Mouse (Mus musculus) midbrain, embryonic 14.5 days (tissue): ENCODE measurements at regions not wholly inside any gene's neighbourhood (a gene's known extent, or its start where the extent isn't known, plus 50 kb on each side); places are given as distances from the start of the nearest gene placed in this dataset.
A peak's percentile ranks its signal among the peaks of the same experiment; 100 is the strongest.

Source experiments
- ATAC-seq: fragments of 200-750 bp; cut with Nextera tagmentation; 2 replicates; pipeline ENCODE4 v1.8.0; 2017; ENCODE audit warnings: moderate number of reproducible peaks, moderate library complexity; ENCODE audit not compliant: low FRiP score, low TSS enrichment
- DNase-seq: peaks from one replicate; pipeline ENCODE4 v3.0.0-alpha.2; 2015
- H3K27ac ChIP-seq: fragments of 300-500 bp; sonication (generic); replicated peaks from 2 replicates; pipeline ENCODE4 v1.5.1; 2014; ENCODE audit warnings: mild to moderate bottlenecking, low read depth, low read length, moderate library complexity
- H3K27me3 ChIP-seq: fragments of 300-500 bp; sonication (generic); 2 replicates; pipeline ENCODE4 v1.6.1; 2014; ENCODE audit warnings: low read length, control low read depth, mixed read lengths; ENCODE audit not compliant: control insufficient read depth, insufficient read depth
- H3K36me3 ChIP-seq: fragments of 300-500 bp; sonication (generic); 2 replicates; pipeline ENCODE4 v1.6.1; 2014; ENCODE audit warnings: low read length, control low read depth; ENCODE audit not compliant: control insufficient read depth, insufficient read depth
- H3K4me1 ChIP-seq: fragments of 300-500 bp; sonication (generic); 2 replicates; pipeline ENCODE4 v1.6.1; 2014; ENCODE audit warnings: mild to moderate bottlenecking, antibody characterized with exemption, low read length, control low read depth; ENCODE audit not compliant: control insufficient read depth, insufficient read depth
- H3K4me2 ChIP-seq: fragments of 300-500 bp; sonication (generic); 2 replicates; pipeline ENCODE4 v1.6.1; 2014; ENCODE audit warnings: mild to moderate bottlenecking, low read length, moderate library complexity
- H3K4me3 ChIP-seq: fragments of 300-500 bp; sonication (generic); replicated peaks from 2 replicates; pipeline ENCODE4 v1.5.1; 2014; ENCODE audit warnings: low read depth, low read length
- H3K9ac ChIP-seq: fragments of 300-500 bp; sonication (generic); replicated peaks from 2 replicates; pipeline ENCODE4 v1.6.1; 2014; ENCODE audit warnings: mild to moderate bottlenecking, low read length, moderate library complexity
- H3K9me3 ChIP-seq: fragments of 300-500 bp; sonication (generic); 2 replicates; pipeline ENCODE4 v1.6.1; 2016; ENCODE audit warnings: low read length, control low read depth, mixed read lengths; ENCODE audit not compliant: control insufficient read depth
- WGBS: fragments of 180-500 bp; shearing (Covaris S2); extraction: QIAGEN DNeasy Blood & Tissue Kit; methylation state at CpG from one replicate; pipeline ENCODE4 v1.1.7; 2014; 5-methylcytosine and 5-hydroxymethylcytosine counted together

DNA sequence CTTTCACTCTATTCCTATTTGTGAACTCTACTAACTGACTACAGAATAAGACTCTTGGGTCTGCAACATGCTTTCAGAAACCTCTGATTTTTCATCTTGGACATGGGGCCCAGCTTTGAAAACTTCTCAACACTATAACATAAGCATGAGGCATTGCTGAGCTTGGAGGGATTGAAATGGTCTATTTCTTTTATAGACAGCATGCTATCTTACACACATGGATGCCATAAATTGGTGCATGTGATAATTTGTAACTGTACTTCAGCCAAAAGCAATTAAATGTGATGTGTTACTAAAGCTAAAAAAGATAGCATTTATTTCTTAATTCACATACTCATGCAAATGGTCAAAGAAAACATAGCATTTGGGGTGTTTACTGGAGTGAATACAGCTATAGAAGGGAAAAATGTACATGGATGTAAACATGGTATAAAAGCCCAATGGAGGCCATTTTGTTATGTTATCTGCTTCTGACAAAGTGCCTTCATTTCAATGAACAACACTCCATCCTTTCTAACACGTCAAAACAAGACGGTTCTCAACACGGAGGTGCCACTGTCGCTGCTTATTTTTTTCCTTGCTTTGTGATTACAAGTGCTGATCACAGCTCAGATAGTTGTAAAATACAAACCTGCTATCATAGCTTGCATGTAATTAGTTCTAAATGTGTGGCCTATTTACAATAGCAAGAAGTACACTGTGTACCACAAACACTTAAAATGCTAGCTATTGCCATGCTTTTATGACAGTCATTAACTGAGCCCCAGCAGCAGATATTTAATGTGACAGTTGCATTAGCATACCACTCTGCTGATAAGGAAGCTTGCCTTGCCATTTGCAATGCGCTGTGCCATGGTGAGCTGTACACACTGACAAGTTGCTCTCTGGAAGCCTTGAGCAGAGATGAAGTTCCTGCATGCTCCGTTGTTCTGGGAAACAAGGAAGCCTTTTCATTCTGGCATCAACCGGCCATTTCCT, 267.9 kb upstream of the Veph1 start:
- H3K27ac ChIP-seq: no peak overlapping the region
- H3K4me3 ChIP-seq: no peak overlapping the region
- no peak for ATAC-seq
- DNase-seq: peak; percentile 15
- no peaks in the 10 kb centered on the region for H3K36me3 ChIP-seq
- H3K4me2 ChIP-seq: no peak overlapping the region
- H3K27me3 ChIP-seq: no peaks in the 10 kb centered on the region
- H3K4me1 ChIP-seq: no peaks in the 10 kb centered on the region
- H3K9me3 ChIP-seq: 0 out of 2 replicates have a peak, but pooled peaks cover 8% of the 10 kb centered on the region
- WGBS: 78% methylated on average over 7 of the region's 7 CpGs
- no peak overlapping the region for H3K9ac ChIP-seq

- Histone ChIP-seq H3K4me1 (no peaks in the 10 kb centered on the region), H3K4me2 (no peak overlapping the region), H3K27me3 (no peaks in the 10 kb centered on the region), H3K4me3 (no peak overlapping the region), H3K9me3 (0 out of 2 replicates have a peak, but pooled peaks cover 5% of the 10 kb centered on the region), H3K9ac (no peak overlapping the region), H3K36me3 (no peaks in the 10 kb centered on the region), H3K27ac (no peak overlapping the region)
- ATAC-seq: no peak
- WGBS: 84% methylated on average over 2 of the region's 2 CpGs
- DNase-seq: no peak
Measured at GRCm38 (mm10) chr3:66563329-66563728, 266.7 kb upstream of the Veph1 start.

GRCm38 (mm10) chr3:66555538-66555937, 258.9 kb upstream of the Veph1 start:
- no peaks in the 10 kb centered on the region for H3K9me3 ChIP-seq
- ATAC-seq (no peak), DNase-seq (no peak)

GRCm38 (mm10) chr3:66550920-66551319, 254.3 kb upstream of the Veph1 start:
- no peaks in the 10 kb centered on the region for H3K27me3 ChIP-seq

More at GRCm38 (mm10) chr3:66555538-66555937, 258.9 kb upstream of the Veph1 start:
- no peak overlapping the region for H3K4me3 ChIP-seq
- H3K4me2 ChIP-seq: no peak overlapping the region
- H3K27me3 ChIP-seq: no peaks in the 10 kb centered on the region
- WGBS: 95% methylated on average over 1 of the region's 1 CpGs
- H3K27ac ChIP-seq: no peak overlapping the region
- no peaks in the 10 kb centered on the region for H3K4me1 ChIP-seq
- no peaks in the 10 kb centered on the region for H3K36me3 ChIP-seq
- no peak overlapping the region for H3K9ac ChIP-seq

GRCm38 (mm10) chr3:66546576-66546975, 249.9 kb upstream of the Veph1 start:
- ATAC-seq (no peak), DNase-seq (no peak)
- Histone ChIP-seq H3K27me3 (no peaks in the 10 kb centered on the region), H3K4me3 (no peak overlapping the region), H3K36me3 (no peaks in the 10 kb centered on the region), H3K4me2 (no peak overlapping the region), H3K4me1 (no peaks in the 10 kb centered on the region), H3K9ac (no peak overlapping the region), H3K27ac (no peak overlapping the region), H3K9me3 (peaks cover 4% of the 10 kb centered on the region; the same call in 1 of the 2 replicates)
- 91% methylated on average over 4 of the region's 4 CpGs for WGBS

More at GRCm38 (mm10) chr3:66550920-66551319, 254.3 kb upstream of the Veph1 start:
- Histone ChIP-seq H3K9me3 (no peaks in the 10 kb centered on the region), H3K4me1 (no peaks in the 10 kb centered on the region), H3K36me3 (no peaks in the 10 kb centered on the region), H3K4me3 (no peak overlapping the region), H3K4me2 (no peak overlapping the region), H3K9ac (no peak overlapping the region), H3K27ac (no peak overlapping the region)
- ATAC-seq (no peak), DNase-seq (no peak)

DNA sequence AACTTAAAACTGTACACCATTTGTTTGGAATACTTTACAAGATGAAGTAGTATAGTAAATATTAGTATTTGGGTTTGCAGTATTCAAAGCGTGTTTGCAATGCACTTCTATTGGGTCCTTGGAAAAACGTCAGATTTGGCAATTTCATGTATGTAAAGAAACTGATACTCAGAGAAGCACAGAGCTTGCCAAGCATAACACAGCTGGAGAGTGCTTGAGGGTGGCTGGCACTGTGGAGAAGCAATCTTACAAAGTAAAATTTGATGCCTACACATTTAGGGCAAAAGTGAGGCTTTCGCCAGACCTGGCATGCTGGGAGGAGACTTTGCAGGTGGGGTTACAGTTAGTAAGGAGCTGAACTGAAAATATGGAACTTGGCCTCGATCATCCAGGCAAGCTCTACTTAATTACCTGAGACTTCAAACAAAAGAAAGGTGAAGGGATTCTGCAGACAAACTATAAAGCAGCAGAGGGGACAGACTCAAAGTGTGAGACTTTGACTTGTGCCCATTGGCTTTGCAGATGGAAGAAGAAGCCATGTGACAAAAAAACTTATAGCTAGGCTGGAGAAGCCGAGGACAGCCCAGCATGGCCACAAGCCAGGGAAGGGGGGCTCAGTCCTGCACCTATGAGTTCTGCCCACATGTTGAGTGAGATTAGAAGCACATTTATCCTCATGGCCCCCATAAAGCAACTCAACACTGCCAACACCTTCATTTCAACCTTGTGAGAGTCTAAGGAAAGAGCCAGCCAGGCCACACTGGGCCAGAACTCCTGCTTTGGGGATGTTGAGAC, 247.7 kb upstream of the Veph1 start:
- no peak for DNase-seq
- H3K27ac ChIP-seq: no peak overlapping the region
- peaks cover 4% of the 10 kb centered on the region; the same call in 1 of the 2 replicates for H3K9me3 ChIP-seq
- no peak overlapping the region for H3K4me3 ChIP-seq
- H3K36me3 ChIP-seq: no peaks in the 10 kb centered on the region
- ATAC-seq: no peak
- 90% methylated on average over 5 of the region's 5 CpGs for WGBS
- peaks cover 2% of the 10 kb centered on the region; the same call in 1 of the 2 replicates for H3K4me1 ChIP-seq
- H3K4me2 ChIP-seq: no peak overlapping the region
- no peak overlapping the region for H3K9ac ChIP-seq
- H3K27me3 ChIP-seq: no peaks in the 10 kb centered on the region

DNA sequence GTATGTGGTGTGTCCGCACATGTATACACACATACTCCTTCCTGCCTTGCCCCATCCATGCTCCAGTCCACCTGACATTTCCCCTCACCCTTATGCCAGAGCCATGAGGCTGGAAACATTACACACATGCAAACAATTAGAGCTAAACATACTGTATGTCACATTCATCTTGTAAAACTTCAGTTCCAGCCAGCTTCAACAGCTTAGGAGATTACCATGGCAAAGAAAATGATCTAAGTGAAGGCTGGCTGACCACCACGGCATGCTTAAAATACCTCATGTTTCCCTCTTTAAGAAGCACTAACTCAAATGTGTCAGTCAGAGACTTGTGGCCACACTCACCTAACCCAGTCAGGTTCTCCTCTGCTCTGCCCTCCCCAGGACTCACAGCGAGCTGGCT, 246.2 kb upstream of the Veph1 start:
- Histone ChIP-seq H3K9me3 (peaks cover 4% of the 10 kb centered on the region; the same call in 1 of the 2 replicates), H3K4me3 (no peak overlapping the region), H3K4me1 (peaks cover 10% of the 10 kb centered on the region), H3K9ac (no peak overlapping the region), H3K36me3 (no peaks in the 10 kb centered on the region), H3K27me3 (no peaks in the 10 kb centered on the region), H3K4me2 (no peak overlapping the region), H3K27ac (no peak overlapping the region)
- ATAC-seq (no peak), DNase-seq (no peak)
- 91% methylated on average over 3 of the region's 3 CpGs for WGBS

DNA sequence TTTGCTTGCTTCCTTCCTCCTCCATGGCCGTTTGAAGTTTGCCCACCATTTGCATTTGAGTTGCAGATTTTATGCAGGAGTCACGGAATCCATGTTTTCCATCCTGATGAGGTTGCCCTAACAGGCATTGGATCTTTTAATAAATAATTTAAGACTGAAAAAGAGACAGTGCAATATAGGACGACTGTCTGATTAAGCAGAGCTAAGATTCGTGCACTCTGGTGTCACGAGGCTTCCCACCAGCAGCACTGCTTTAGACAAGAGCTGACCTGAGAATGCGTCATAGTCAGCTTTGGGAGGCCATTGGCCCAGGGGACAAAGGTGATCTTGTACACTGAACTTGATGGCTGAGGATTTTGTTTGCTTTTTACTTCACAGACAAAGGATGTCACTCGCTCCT, 241.3 kb upstream of the Veph1 start:
- DNase-seq: peak; percentile 65

More for the DNA sequence above, 241.3 kb upstream of the Veph1 start:
- ATAC-seq: peak; percentile 66
- Histone ChIP-seq H3K4me1 (peaks cover 27% of the 10 kb centered on the region), H3K9me3 (peaks cover 4% of the 10 kb centered on the region; the same call in 1 of the 2 replicates), H3K4me3 (no peak overlapping the region), H3K27me3 (no peaks in the 10 kb centered on the region), H3K36me3 (no peaks in the 10 kb centered on the region), H3K4me2 (peak overlapping the region; percentile 8; the same call in 1 of the 2 replicates), H3K9ac (no peak overlapping the region), H3K27ac (peak overlapping the region; percentile 76)
- WGBS: 21% methylated on average over 7 of the region's 7 CpGs
